Mouse (Mus musculus) spleen, postnatal 4 days (tissue): ENCODE measurements around the gene Iqschfp.

Experiments
- DNase-seq, 2 experiments: peaks; one replicate each; pipeline ENCODE4 v3.0.0; 2022; ENCODE audit warnings: low spot score in 2 of 2

Iqschfp gene

GRCm38 (mm10) chr3:68572249-68573225, 680.5 kb downstream of the Iqschfp start:
- no peak for DNase-seq

GRCm38 (mm10) chr3:68573226-68573624, 681.2 kb downstream of the Iqschfp start:
- no peak for DNase-seq

GRCm38 (mm10) chr3:68574097-68574496, 682.1 kb downstream of the Iqschfp start:
- no peak for DNase-seq

- DNase-seq, result no peak
Observed at GRCm38 (mm10) chr3:68574565-68574964, 682.5 kb downstream of the Iqschfp start.

- DNase-seq, result no peak
Observed at GRCm38 (mm10) chr3:68575636-68576340, 683.8 kb downstream of the Iqschfp start.

GRCm38 (mm10) chr3:68576431-68576830, 684.4 kb downstream of the Iqschfp start:
- no peak for DNase-seq

- DNase-seq, result no peak
Observed at GRCm38 (mm10) chr3:68576948-68577347, 684.9 kb downstream of the Iqschfp start.

- DNase-seq, result no peak
Observed at GRCm38 (mm10) chr3:68581591-68581990, 689.6 kb downstream of the Iqschfp start.

- DNase-seq, result no peak
Observed at GRCm38 (mm10) chr3:68582103-68582740, 690.2 kb downstream of the Iqschfp start.

GRCm38 (mm10) chr3:68583031-68583693, 691.1 kb downstream of the Iqschfp start:
- DNase-seq, result no peak

- DNase-seq, result no peak
Observed at GRCm38 (mm10) chr3:68583771-68584511, 691.9 kb downstream of the Iqschfp start.

GRCm38 (mm10) chr3:68585213-68585612, 693.2 kb downstream of the Iqschfp start:
- no peak for DNase-seq

- DNase-seq, result no peak
Observed at GRCm38 (mm10) chr3:68586646-68587064, 694.6 kb downstream of the Iqschfp start.

GRCm38 (mm10) chr3:68587567-68588245, 695.7 kb downstream of the Iqschfp start:
- no peak for DNase-seq

GRCm38 (mm10) chr3:68589220-68589840, 697.3 kb downstream of the Iqschfp start:
- DNase-seq, result no peak

GRCm38 (mm10) chr3:68590436-68590835, 698.4 kb downstream of the Iqschfp start:
- DNase-seq, result no peak

GRCm38 (mm10) chr3:68592575-68592974, 700.5 kb downstream of the Iqschfp start:
- DNase-seq, result no peak

- DNase-seq, result no peak
Observed at GRCm38 (mm10) chr3:68593073-68593867, 701.2 kb downstream of the Iqschfp start.

GRCm38 (mm10) chr3:68595316-68595925, 703.4 kb downstream of the Iqschfp start:
- DNase-seq, result no peak
